Mouse (Mus musculus): Measurements from ENCODE around the gene Ahctf1.

DNA sequence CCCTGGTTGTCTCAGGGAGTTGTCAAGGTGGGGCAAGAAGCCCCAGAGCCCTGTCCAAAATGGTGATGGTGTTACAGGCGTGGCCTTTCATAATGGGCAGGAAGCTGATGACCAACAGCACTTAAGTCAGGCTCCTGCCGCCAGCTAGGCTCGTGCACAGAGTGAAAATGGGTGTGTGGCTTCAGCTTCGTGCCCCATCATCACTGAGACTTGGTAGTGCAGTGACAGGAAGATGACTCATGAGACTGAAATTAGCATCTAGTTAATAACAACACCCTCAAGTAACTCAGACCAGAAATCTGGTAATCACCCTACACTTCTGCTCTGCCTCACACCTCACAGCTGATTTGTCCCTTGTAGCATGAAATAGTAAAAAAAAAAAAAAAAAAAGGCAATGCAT lies 25.4 kb upstream of the Ahctf1 start:
- TF ChIP-seq EP300 (IDR thresholded peaks at IDR 0.05; ENCODE audit: low read depth), result no peak
- TF ChIP-seq CTCF (IDR thresholded peaks at IDR 0.05; ENCODE audit: low read depth), result no peak

Data from liver, postnatal 0 days (tissue).